Comparison of ENCODE assay signal across 23 mouse cellular contexts in the genomic region with DNA sequence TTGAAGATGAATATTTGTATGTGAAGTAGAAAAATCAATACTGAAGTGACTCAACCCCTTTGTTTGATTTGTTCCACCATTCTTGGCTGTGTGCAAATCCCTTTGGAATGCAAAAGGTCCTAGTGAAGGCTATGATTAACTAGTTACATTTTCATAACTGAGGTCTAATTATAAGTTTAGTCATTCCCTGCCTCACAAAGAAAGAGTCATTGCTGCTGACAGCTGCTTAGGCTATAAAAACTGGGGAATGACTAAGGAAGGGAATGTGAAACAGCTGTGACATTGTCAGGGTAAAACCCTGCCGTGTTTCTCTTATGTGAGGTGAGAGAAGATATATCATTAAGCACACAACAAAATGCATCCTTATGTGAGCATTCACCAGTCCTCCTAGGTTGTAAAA.
DNase-seq lines count a peak whose midpoint lies in the region; ATAC-seq and TF ChIP-seq lines count a peak whose summit lies in the region.
"Had no signal": no experiment of that assay in that cellular context is flagged by ENCODE, and none has a peak within 500 bp of the region (broad histone marks: within the 10 kb centered on the region; RNA-seq: fewer than 3 reads in every experiment).

No protein-coding gene starts in this region.

- H3K4me3 ChIP-seq in forebrain, postnatal 0 days (ENCODE audit: low read depth, low read length), result no peak overlapping the region
- no peak overlapping the region for H3K4me3 ChIP-seq in forebrain, embryonic 13.5 days
- H3K4me3 ChIP-seq in C2C12 (ENCODE audit: insufficient read depth, poor library complexity, severe bottlenecking), result no peak overlapping the region
- no peak overlapping the region for H3K4me3 ChIP-seq in limb, embryonic 14.5 days (replicated peaks; ENCODE audit: low read length)
- H3K4me3 ChIP-seq in left cerebral cortex, adult 2 months, result no peak overlapping the region
- H3K4me3 ChIP-seq: embryonic facial prominence, embryonic 12.5 days; heart, embryonic 10.5 days; hindbrain, embryonic 10.5 days; layer of hippocampus, adult 2 months had no signal

- no peak for DNase-seq in forebrain, postnatal 0 days
- peak; percentile 59 for DNase-seq in brain, adult 2 months (ENCODE audit: low read depth, low spot score)
- DNase-seq in limb, embryonic 14.5 days (ENCODE audit: low spot score), result peak; percentile 35
- DNase-seq in left cerebral cortex, adult 2 months (ENCODE audit: extremely low spot score in 1 of 2, low spot score in 2 of 2), result no peak
- DNase-seq in cerebellum, adult 11 months, result no peak
- DNase-seq: cerebellum, postnatal 14 days; kidney, adult 2 months; kidney, postnatal 10 days; layer of hippocampus, postnatal 36 days; lung, adult 18-20 months; lung, postnatal 14 days; midbrain, embryonic 14.5 days; right cerebral cortex, postnatal 14 days; spleen, adult 18-20 months; thymus, postnatal 25 days had no signal

- no peak overlapping the region for H3K27ac ChIP-seq in forebrain, postnatal 0 days (ENCODE audit: low read depth, low read length)
- H3K27ac ChIP-seq in forebrain, embryonic 13.5 days, result no peak overlapping the region
- no peak overlapping the region for H3K27ac ChIP-seq in limb, embryonic 14.5 days (replicated peaks; ENCODE audit: low read depth, low read length)
- H3K27ac ChIP-seq in left cerebral cortex, adult 2 months, result no peak overlapping the region
- H3K27ac ChIP-seq: embryonic facial prominence, embryonic 12.5 days; heart, embryonic 10.5 days; hindbrain, embryonic 10.5 days; layer of hippocampus, adult 2 months had no signal

- intact Hi-C loops in left cerebral cortex, adult 2 months (cut with DNase I), result no loop called here

- TF ChIP-seq CTCF in forebrain, postnatal 0 days (IDR thresholded peaks at IDR 0.05; ENCODE audit: low read depth), result no peak
- no peak for TF ChIP-seq CTCF in C2C12 (IDR thresholded peaks at IDR 0.05; ENCODE audit: control insufficient read depth, insufficient read depth, insufficient read length)
- TF ChIP-seq CTCF in left cerebral cortex, adult 2 months (IDR thresholded peaks at IDR 0.05), result no peak

- no peaks in the 10 kb centered on the region for H3K79me3 ChIP-seq in C2C12 (ENCODE audit: low read depth)

- H3K79me2 ChIP-seq in C2C12 (ENCODE audit: control insufficient read depth, insufficient read depth), result no peaks in the 10 kb centered on the region

- no peak overlapping the region for H3K9ac ChIP-seq in forebrain, postnatal 0 days
- H3K9ac ChIP-seq in forebrain, embryonic 13.5 days, result no peak overlapping the region
- no peak overlapping the region for H3K9ac ChIP-seq in limb, embryonic 14.5 days (ENCODE audit: low read depth, low read length, severe bottlenecking)
- H3K9ac ChIP-seq: embryonic facial prominence, embryonic 12.5 days had no signal

- WGBS in forebrain, postnatal 0 days, result 31% methylated on average over 1 of the region's 1 CpGs
- 55% methylated on average over 1 of the region's 1 CpGs for whole genome bisulfite sequencing in forebrain, embryonic 13.5 days
- 15% methylated on average over 1 of the region's 1 CpGs for WGBS in limb, embryonic 14.5 days

- no peak overlapping the region for H3ac ChIP-seq in C2C12 (ENCODE audit: control insufficient read depth, insufficient read length, low read depth)

- ATAC-seq in forebrain, postnatal 0 days, result peak; percentile 47; the same call in 1 of the 2 replicates
- ATAC-seq in forebrain, embryonic 13.5 days, result no peak
- peak; percentile 23; the same call in 1 of the 2 replicates for ATAC-seq in limb, embryonic 14.5 days (ENCODE audit: low FRiP score, low read depth)
- ATAC-seq: CD4-positive, CD25-positive, alpha-beta regulatory T cell, adult 4 months had no signal

- no peaks in the 10 kb centered on the region for H3K4me1 ChIP-seq in forebrain, postnatal 0 days (ENCODE audit: insufficient read depth)
- no peaks in the 10 kb centered on the region for H3K4me1 ChIP-seq in forebrain, embryonic 13.5 days
- H3K4me1 ChIP-seq in limb, embryonic 14.5 days (ENCODE audit: control insufficient read depth, insufficient read depth, low read length), result no peaks in the 10 kb centered on the region
- H3K4me1 ChIP-seq: embryonic facial prominence, embryonic 12.5 days; heart, embryonic 10.5 days; hindbrain, embryonic 10.5 days had no signal

- H3K9me3 ChIP-seq in forebrain, postnatal 0 days (ENCODE audit: low read length), result no peaks in the 10 kb centered on the region
- H3K9me3 ChIP-seq in forebrain, embryonic 13.5 days (replicated peaks), result no peaks in the 10 kb centered on the region
- H3K9me3 ChIP-seq in limb, embryonic 14.5 days (ENCODE audit: control insufficient read depth, low read length), result no peaks in the 10 kb centered on the region
- H3K9me3 ChIP-seq: embryonic facial prominence, embryonic 12.5 days; heart, embryonic 10.5 days; hindbrain, embryonic 10.5 days had no signal

- no peak for TF ChIP-seq POLR2A in limb, embryonic 14.5 days (IDR thresholded peaks at IDR 0.05; ENCODE audit: borderline replicate concordance, extremely low read depth, insufficient read depth, insufficient read length)

- no peak overlapping the region for H3K4me2 ChIP-seq in forebrain, postnatal 0 days (ENCODE audit: low read depth)
- no peak overlapping the region for H3K4me2 ChIP-seq in forebrain, embryonic 13.5 days
- no peak overlapping the region for H3K4me2 ChIP-seq in limb, embryonic 14.5 days (replicated peaks; ENCODE audit: low read depth, low read length, severe bottlenecking)
- H3K4me2 ChIP-seq: embryonic facial prominence, embryonic 12.5 days; liver, embryonic 11.5 days had no signal

- H3K36me3 ChIP-seq in forebrain, postnatal 0 days (ENCODE audit: insufficient read depth), result no peaks in the 10 kb centered on the region
- H3K36me3 ChIP-seq in forebrain, embryonic 13.5 days (ENCODE audit: poor library complexity, severe bottlenecking), result no peaks in the 10 kb centered on the region
- H3K36me3 ChIP-seq in C2C12 (ENCODE audit: control insufficient read depth, insufficient read depth), result no peaks in the 10 kb centered on the region
- no peaks in the 10 kb centered on the region for H3K36me3 ChIP-seq in limb, embryonic 14.5 days (ENCODE audit: control insufficient read depth, insufficient read depth, low read length)
- H3K36me3 ChIP-seq: embryonic facial prominence, embryonic 12.5 days; heart, embryonic 10.5 days; hindbrain, embryonic 10.5 days had no signal

- H3K27me3 ChIP-seq in forebrain, postnatal 0 days (ENCODE audit: insufficient read depth, low read length), result no peaks in the 10 kb centered on the region
- H3K27me3 ChIP-seq in forebrain, embryonic 13.5 days, result no peaks in the 10 kb centered on the region
- no peaks in the 10 kb centered on the region for H3K27me3 ChIP-seq in C2C12 (ENCODE audit: control insufficient read depth, insufficient read depth, insufficient read length)
- no peaks in the 10 kb centered on the region for H3K27me3 ChIP-seq in limb, embryonic 14.5 days (ENCODE audit: control insufficient read depth, insufficient read depth, low read length)
- H3K27me3 ChIP-seq: embryonic facial prominence, embryonic 12.5 days had no signal

TF ChIP-seq in C2C12, 6 proteins besides CTCF, POLR2A, EP300 and RAD21:
- TF ChIP-seq MYOD1 (IDR thresholded peaks at IDR 0.05; ENCODE audit: control insufficient read depth, insufficient read length, low read depth) (peak; percentile 100), MAX (IDR thresholded peaks at IDR 0.05) (peak; percentile 80), FOSL1 (IDR thresholded peaks at IDR 0.05; ENCODE audit: insufficient read depth, low read length, poor library complexity, severe bottlenecking) (peak; percentile 100), MYOG (IDR thresholded peaks at IDR 0.05; ENCODE audit: control insufficient read depth, extremely low read depth, insufficient read length) (no peak), CEBPB (IDR thresholded peaks at IDR 0.05; ENCODE audit: low read depth) (peak; percentile 42)

Comparison
In these comparisons a context has a peak if more than half of its experiments do, and no peak if none do; other contexts are left out.
1. DNase-seq: peak in brain, adult 2 months (single experiment) and limb, embryonic 14.5 days (single experiment); none in forebrain, postnatal 0 days (single experiment), left cerebral cortex, adult 2 months (0 of 2) and cerebellum, adult 11 months (single experiment).